Mouse (Mus musculus) thymus, postnatal 4 days (tissue): Measurements from ENCODE around the gene Vmn1r1.
A peak's percentile ranks its signal among the peaks of the same experiment; 100 is the strongest.
"Not testable (repeated sequence)": the region's sequence is repeated elsewhere in the genome, so short reads cannot be mapped to it uniquely, and the experiment has no call there.

Experiments used
- DNase-seq: peaks from one replicate; pipeline ENCODE4 v3.0.0; 2021

The Vmn1r1 gene

GRCm38 (mm10) chr1:182164386-182164785 lies at the start of gene Vmn1r1:
Gene Vmn1r1, minus strand, starts transcription at chr1:182164486.
- no peak for DNase-seq

GRCm38 (mm10) chr1:182210322-182210721 lies 46.0 kb upstream of the Vmn1r1 start:
- DNase-seq: no peak

- no peak for DNase-seq
Observed at GRCm38 (mm10) chr1:182192581-182192980, 28.3 kb upstream of the Vmn1r1 start.

- DNase-seq: no peak
Observed at GRCm38 (mm10) chr1:182191816-182192545, 27.7 kb upstream of the Vmn1r1 start.

DNA sequence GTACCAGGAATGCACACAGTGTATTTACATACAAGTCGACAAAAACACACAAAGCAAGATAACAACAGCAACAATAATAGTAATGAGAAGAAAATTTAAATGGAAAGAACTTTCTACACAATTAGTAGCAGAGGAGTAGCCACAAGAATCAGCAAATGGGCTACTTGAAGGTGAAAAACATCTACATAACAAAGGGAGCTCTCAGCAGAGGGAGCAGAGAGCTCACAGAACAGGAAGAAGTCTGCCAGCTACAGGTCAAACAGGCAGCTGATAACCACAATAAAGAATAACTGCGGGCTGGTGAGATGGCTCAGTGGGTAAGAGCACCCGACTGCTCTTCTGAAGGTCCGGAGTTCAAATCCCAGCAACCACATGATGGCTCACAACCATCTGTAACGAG lies 26.9 kb upstream of the Vmn1r1 start:
- no peak for DNase-seq

- DNase-seq: no peak
Observed at GRCm38 (mm10) chr1:182189669-182190440, 25.6 kb upstream of the Vmn1r1 start.

GRCm38 (mm10) chr1:182182449-182182848 lies 18.2 kb upstream of the Vmn1r1 start:
- DNase-seq: not testable (repeated sequence)

GRCm38 (mm10) chr1:182181456-182182305 lies 17.4 kb upstream of the Vmn1r1 start:
- DNase-seq: no peak

- DNase-seq: not testable (repeated sequence)
Observed at GRCm38 (mm10) chr1:182176985-182177384, 12.7 kb upstream of the Vmn1r1 start.

DNA sequence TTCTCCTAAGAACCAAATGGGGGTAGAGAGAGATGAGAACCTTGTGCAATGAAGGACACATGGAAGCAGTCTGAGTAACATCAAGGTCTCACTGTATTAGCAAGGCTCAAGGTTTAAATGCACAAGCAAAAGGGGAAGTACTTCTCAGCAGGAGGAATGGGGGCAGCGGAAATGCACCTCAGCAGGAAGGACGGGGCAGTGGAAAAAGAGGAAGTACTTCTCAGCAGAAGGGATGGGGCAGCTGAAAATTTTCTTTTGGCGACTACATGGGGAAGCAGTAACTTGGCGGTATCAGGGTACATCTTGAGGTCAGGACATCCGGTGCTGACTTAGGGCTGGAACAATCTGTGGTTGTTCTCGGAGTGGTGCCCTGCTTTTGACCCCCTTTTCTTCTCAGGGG lies 5.9 kb upstream of the Vmn1r1 start:
- not testable (repeated sequence) for DNase-seq

DNA sequence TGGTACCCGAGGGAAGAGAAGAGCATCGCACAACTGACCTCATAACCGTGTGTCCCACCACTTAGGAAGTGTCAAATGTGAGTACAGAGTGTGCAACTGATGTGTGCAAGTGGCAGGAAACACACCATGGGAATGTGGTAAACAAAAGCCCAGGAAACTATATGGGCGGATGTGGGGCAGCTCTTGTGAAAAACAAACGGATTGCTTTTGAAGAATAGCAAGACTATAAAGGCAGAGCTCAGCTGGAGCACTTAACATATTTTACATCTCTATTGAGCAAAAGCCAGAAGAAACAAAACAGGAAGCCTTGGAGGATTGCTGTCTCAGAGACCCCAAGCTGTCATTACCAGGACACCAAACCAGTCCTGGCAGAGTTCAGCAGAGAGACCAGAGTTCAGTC lies 1.3 kb downstream of the Vmn1r1 start:
- no peak for DNase-seq

GRCm38 (mm10) chr1:182159575-182159974 lies 4.7 kb downstream of the Vmn1r1 start:
- DNase-seq: no peak

- DNase-seq: no peak
Observed at GRCm38 (mm10) chr1:182157734-182158133, 6.6 kb downstream of the Vmn1r1 start.

- DNase-seq: peak; percentile 70
Observed at GRCm38 (mm10) chr1:182149966-182150365, 14.3 kb downstream of the Vmn1r1 start.

GRCm38 (mm10) chr1:182148864-182149514 lies 15.3 kb downstream of the Vmn1r1 start:
- DNase-seq: no peak

DNA sequence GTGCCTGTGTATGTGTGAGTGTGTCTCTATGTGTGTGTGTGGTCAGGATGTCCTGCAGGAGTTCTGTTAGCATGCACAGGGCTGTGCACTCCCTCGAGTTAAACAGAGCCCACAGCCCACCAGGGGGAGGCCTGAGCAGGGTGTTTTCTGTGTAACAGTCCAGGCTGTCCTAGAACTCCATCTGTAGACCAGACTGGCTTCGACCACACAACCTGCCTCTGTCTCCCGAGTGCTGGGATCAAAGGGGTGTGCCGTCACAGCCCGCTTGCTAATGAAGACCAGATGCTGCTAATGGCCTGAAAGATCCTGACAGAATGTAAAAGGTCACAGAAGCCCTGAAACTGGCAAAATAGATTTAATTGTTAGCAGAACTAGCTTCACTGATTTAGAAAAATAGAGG lies 18.7 kb downstream of the Vmn1r1 start:
- DNase-seq: no peak

DNA sequence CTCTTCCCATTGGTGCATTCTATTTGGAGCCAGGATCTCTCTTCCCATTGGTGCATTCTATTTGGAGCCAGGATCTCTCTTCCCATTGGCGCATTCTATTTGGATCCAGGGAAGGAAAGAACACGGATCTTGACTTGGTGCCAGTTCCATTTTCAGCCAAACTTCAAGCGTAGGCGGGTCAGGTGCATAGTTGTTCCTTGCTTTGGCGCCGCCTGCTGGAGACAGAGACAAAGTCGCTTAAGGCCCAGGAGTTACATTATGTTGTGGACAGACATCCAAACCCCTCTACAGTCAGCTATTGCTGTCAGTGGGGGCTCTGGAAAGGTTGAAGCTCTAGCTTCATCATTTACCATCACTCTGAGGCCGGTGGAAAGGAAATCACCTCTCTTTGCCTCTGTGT lies 21.0 kb downstream of the Vmn1r1 start:
- DNase-seq: peak; percentile 81

GRCm38 (mm10) chr1:182142725-182143124 lies 21.6 kb downstream of the Vmn1r1 start:
- no peak for DNase-seq

DNA sequence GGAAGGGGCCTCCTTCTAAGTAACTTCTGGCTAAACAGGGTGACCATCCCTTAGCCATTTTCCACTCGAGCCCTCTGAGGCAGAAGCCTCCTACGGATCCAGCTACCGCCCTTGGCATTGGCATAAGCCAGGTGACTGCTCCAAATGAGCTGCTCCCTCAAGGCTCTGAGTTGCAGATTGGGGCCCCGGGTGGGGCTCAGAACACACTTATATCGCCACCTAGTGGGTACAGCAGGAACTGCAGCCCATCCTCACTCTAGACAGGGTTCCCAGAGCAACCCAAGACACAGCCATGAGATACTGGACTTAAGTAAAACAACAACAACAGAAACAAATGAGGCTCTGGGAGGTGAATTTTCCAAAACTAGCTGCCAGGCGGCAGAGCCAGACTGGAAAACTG lies 23.9 kb downstream of the Vmn1r1 start:
- DNase-seq: peak; percentile 90

- DNase-seq: no peak
Observed at GRCm38 (mm10) chr1:182139937-182140336, 24.3 kb downstream of the Vmn1r1 start.

- no peak for DNase-seq
Observed at GRCm38 (mm10) chr1:182138172-182138571, 26.1 kb downstream of the Vmn1r1 start.

- no peak for DNase-seq
Observed at GRCm38 (mm10) chr1:182137204-182138125, 26.8 kb downstream of the Vmn1r1 start.
